Mouse (Mus musculus): ENCODE data around the gene Prn.

Gene Prn

DNA sequence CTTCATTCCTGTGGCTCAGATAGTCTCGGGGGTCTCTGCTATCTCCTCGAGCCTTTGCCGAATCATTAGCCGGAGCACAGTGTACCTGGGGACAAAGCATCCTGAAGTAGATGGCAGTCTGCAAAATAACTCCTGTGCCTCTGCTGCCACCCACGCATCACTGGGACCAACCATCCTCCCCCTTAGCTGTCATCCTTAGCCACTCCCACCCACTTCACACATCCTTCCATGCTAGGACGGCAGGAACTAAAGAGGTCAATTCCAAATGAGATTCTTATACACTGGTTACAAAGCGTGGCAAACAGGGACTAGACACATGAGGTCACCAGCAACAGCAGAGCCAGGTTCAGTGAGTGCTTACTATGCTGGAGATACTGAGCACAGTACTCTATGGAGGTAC is 86.6 kb downstream of the Prn start:
- DNase-seq, result no peak

DNA sequence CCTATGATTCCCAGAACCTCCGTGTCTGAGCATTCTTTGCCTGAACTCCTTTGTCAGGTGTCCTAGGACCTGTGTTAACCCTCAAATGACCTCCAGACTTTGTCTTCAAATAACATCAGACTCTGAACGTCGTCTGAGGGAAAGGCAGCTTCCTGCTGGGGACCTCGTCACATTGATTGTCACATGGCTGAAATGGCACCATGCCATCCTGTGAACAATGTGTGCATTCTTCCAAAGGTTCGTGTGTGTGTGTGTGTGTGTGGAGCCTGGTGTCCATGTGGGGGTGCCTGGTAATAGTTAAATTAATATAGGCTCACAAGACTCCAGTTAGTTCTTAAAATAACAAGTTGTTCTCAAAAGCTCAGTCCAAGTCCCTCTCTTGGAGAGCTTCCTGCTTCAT is 87.6 kb downstream of the Prn start:
- DNase-seq, result no peak

DNA sequence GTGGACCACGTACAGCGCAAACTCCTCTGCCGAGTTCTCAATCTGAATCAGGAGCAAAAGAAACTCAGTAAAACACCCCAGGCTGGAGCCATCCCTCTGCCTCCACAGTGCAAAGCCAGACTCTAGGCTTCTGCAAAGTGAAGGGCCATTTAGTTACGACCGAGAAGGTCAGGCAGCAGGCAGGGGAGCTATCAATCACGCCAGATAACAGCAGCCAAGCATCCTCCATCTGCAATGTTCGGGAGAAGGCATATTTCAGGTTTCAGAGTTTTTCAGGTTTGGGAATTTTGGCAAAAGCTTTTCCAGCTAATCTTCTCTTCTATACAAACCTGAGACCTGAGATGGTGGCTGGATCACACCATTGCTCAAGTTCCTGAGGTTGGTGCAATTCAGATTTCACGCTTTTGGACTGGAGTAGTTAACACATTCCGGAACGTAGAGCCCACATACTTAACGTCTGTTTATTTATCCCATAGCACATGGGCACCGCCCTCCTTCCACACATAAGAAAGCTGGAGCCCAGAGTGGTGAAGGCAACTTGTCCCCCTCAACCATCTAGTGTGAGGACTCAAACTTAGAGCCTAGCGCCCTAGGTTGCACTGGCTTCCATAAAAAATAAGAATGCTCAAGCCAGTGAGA is 92.1 kb downstream of the Prn start:
- no peak for DNase-seq

DNA sequence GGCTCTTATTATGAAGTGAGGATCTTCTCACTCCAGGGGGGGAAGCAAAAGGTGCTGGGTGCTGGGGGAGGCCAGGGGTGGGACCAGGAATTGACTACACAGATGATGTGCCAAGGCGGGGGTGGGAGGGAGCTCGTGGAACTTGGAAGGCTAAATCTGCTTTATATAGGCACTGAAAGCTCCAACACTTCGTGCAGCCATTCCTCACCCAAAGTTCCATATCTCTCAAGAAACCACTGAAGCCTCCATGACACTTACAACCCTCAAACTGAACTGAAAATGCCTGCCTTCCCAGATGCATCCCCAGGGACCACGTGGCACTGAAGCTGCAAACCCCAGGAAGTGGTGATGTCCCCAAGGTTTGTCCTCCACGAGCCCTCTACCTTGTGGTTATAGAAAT is 94.2 kb downstream of the Prn start:
- no peak for DNase-seq

DNA sequence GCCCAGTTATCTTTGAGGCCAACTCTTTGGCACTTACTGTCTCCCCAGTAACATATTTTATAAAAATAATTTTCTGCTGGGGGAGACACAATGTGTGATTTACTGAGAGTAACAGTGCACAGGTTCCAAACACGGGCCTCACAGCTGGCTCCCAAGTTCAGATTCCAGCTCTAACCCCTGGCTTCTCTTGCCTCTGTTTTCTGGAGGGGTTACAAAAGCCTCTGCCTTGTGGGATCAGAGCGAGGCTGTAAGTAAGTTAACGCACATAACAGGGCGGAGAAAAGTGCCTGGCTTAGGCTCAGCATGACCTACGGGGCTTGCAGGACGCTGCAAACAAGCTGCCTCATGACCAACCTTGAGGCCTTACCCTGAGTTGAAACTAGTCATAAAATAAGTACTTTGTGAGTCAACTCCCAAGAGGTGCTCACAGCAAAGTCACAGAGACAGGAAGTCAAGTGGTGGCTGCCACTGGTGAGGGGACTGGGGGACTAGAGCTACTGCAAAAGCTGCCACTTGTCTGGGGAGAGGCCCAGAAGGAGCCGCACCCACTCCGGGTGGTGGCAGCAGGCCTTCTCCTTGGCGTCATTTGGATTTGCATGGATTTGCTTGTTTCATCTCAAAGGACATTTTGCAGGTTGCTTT is 94.9 kb downstream of the Prn start:
- no peak for DNase-seq

DNA sequence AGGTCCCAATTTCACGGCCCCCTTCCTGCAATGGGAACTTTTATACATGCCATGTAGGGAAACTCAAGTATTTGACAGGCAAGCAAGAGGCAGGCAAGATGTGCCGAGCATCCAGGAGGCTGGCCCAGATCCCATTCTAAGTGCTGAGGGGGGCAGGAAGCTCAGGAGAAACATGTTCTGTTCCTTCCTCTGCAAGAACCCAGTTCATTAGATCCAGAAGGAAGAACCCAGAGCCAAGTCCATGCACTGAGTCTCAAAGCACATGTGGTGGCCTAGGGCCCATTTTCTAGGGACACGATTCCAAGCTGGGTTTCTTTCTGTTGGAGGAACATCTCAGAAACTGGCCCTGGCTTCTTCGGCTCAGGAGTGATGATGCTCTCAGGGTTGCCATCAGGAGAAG is 95.7 kb downstream of the Prn start:
- DNase-seq, result no peak
